Mouse (Mus musculus): ENCODE measurements at regions not wholly inside any gene's neighbourhood (a gene's known extent, or its start where the extent isn't known, plus 50 kb on each side); places are given as distances from the start of the nearest gene placed in this dataset.

- TF ChIP-seq MAX (IDR thresholded peaks at IDR 0.05) (no peak), CTCF (IDR thresholded peaks at IDR 0.05; ENCODE audit: control insufficient read depth, insufficient read depth, insufficient read length) (no peak), MYOG (IDR thresholded peaks at IDR 0.05; ENCODE audit: control insufficient read depth, extremely low read depth, insufficient read length) (no peak)
Measured at GRCm38 (mm10) chrX:11158416-11158815, 140.6 kb upstream of the H2al1a start.

Measured in C2C12 (cell line).